Mouse (Mus musculus) brain, embryonic 18.5 days (tissue): ENCODE results near the gene 1700029J07Rik.

Experiments
- DNase-seq: peaks from one replicate; pipeline ENCODE4 v3.0.0-alpha.2; 2012; ENCODE audit warnings: low read depth, low spot score

Gene 1700029J07Rik

DNA sequence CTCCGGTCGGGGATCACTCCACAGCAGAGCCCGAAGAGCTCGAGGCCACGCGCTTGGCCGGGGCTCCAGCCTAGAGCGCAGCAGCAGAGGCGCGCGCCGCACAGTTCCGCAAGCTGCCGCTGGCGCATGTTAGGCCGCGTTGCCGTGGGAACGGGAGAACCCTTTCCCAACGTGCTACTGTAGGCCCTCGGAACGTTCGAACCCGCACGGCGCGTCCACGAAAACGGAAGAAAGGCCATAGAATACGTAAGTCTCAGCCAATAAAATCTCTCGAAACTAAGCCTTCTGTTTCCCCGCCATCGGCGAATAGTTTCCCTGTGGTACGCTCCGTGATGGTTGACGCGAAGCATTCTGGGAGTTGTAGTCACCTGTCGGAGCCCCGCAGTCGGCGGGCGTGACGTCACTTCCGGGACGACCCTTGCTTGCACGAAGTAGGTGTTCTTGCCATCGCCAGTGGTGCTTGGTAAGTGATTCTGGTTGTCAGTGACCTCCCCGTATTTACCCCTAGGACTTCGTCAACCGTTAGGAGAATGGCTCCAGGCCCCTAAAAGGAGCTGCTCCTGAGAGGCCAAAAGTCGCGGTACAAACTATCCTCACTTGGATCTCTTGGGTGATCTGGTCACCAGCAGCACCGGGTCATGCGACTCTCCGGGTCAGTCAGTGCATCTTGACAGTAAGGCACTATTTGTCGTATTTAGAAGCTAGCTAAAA is at the start of gene 1700029J07Rik, which contains the start of gene Ufsp2:
TSS of gene 1700029J07Rik (minus strand) at position 127 of the 711 bp plus-strand sequence.
TSS of gene Ufsp2 (plus strand) at position 403 of the 711 bp plus-strand sequence.
- peak; percentile 99 for DNase-seq

DNA sequence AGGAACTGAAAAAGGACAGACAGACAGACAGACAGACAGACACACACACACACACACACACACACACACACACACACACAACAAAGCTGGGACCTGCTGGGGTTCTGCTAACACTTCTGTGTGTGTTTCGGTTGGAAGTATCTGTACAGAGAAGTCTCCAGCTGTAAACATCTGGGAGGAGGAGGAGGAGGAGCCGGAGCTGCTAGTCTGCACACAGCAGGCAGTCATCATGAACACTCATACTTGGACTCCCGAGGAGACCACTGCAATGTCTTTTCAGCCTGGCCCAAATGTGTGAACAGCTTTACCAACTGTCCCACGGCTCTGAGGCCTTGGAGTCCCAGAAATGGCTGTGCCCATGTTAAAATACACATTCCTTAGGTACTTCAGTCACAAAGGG is 49.3 kb upstream of the 1700029J07Rik start:
- DNase-seq = no peak

DNA sequence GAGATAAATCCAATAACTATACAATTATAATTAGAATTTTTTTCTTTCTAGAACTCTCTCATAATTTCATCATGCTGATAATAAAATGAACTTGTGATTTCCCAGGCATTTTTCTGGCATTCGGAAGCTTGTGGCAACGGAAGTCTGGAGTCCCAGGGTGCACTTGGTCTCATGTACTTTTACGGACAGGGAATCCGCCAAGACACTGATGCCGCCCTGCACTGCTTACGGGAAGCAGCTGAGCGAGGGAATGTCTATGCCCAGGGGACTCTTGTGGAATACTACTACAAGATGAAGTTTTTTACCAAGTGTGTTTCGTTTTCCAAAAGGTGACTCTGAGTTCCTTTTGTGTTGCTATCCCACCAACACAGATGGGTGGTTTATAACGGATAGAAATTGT is 47.7 kb upstream of the 1700029J07Rik start:
- no peak for DNase-seq

DNA sequence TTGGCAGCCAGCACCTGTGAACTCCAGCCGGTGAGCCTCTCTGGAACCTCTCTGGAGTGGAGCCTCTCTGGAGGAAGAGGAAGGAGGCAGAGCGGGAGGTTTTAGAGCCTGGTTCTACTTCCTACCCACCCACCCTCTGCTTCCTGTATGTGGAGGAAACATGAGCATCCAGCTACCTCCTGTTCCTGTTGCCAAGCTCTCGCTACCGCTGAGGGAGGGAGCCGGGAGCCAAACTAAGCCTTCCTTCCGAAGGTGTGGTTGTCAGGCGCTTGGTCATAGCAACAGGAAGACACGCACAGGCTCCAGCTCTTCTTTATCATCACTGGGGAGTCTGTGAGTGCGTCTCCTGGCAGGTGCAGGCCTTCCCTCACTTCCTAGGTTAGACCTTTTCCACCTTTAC is 47.2 kb upstream of the 1700029J07Rik start:
- no peak for DNase-seq

DNA sequence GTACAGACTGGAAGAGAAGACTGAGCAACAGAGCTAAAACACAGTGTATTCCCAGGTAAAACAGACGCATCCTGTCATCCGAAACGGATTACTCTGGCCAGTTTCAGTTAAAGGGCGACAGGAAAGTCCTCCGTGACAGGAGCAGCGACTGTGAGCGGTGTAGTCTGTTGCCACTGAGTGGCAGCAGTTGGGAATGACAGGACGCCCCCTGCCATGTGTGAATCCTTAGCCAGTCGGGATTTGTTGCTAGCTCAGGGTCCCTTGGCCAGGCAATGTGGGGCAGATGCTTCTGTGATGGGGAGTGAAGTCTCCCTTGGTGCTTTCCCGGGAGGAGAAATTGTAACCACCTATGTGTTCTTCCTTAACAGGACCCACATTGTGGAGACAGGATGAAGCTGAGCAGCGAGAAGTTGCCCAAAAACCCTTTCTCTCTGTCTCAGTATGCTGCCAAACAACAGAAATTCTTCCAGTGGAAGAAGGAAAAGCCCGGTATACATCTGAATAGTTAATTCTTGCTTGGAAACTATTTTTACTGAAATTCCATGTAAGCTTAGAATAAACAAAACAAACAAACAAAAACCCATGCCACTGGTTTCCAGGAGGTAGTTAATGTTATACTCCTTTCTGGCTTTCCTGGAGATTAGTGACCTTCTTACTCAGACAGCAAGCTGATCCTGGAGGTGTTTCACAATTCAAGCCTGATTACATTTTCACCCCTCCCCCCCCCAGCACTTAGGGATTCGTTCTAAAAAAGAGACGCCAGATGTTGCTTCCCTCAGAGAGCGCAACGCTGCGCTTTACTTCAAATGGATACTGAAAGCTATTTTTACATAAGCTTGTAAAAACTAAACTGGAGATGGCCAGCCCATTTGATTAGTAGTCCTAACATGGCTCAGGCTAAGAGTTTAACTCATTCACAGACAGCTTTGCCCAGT is 36.0 kb upstream of the 1700029J07Rik start:
- DNase-seq = no peak

DNA sequence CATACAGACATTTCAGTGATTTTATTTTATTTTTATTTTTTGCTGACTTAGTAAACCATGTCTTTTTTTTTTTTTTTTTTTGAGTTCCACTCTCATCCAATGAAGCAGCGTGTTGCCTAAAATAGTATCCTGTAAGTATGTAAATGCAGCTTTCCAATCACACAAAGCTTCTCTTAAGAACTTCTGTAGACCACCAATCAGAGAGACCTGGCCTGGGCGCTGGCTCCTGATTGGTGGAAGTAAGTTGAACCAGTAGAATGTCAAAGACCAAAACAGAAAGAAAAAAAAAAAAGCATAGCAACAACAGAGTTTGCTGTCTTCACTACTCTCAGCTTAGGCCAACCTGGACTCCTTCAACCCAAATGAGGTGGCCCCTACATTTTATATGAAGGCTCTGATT is 35.3 kb upstream of the 1700029J07Rik start:
- no peak for DNase-seq

DNA sequence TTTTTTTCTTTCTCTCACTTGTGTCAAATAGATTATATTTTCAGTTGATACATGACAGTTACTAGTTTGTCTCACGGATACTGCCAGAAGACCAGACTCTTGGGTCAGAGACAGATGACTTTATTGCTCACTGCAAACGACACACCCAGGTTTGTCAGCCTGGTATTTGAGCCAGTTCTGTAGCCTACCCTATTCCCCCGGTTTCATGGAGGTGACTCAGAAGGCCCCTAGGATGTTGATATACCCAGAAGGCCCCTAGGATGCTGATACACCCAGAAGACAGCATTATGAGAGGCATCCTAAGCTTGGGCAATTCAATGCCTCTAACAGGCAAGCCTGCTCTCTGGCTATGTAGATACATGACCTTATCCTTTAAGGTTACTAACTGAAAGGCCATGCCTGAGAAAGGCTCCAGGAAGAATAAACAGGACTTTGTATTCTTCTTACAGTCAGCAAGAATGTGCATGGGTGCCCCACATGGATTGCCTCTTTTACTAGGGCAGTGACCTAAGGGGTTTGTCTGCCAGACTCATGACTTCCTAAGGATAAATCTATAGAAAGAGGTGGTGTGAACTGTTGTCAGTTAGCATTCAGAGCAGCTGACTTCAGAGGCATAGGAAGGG is 32.1 kb upstream of the 1700029J07Rik start:
- no peak for DNase-seq

DNA sequence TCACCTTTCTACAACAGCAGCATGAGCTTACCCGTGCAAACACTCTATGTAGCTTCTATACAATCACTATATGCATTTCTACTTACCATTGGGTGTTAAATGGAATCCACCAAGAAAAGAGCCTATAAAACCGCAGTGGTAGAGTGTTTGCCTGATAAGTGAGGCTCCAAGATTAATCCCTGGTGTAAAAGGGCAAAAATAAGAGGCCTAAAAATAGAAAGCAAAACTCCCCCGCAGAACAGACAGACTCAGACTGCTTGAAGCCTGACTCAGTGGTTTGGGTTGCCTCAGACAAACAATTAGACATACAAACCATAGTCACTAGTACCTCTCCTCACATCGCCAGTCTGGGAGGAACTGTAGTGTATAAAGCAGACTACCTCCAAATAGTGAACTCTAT is 30.5 kb upstream of the 1700029J07Rik start, which contains the start of gene Ankrd37:
TSS of gene Ankrd37 (minus strand) at position 112 of the 400 bp plus-strand sequence.
- DNase-seq = no peak

DNA sequence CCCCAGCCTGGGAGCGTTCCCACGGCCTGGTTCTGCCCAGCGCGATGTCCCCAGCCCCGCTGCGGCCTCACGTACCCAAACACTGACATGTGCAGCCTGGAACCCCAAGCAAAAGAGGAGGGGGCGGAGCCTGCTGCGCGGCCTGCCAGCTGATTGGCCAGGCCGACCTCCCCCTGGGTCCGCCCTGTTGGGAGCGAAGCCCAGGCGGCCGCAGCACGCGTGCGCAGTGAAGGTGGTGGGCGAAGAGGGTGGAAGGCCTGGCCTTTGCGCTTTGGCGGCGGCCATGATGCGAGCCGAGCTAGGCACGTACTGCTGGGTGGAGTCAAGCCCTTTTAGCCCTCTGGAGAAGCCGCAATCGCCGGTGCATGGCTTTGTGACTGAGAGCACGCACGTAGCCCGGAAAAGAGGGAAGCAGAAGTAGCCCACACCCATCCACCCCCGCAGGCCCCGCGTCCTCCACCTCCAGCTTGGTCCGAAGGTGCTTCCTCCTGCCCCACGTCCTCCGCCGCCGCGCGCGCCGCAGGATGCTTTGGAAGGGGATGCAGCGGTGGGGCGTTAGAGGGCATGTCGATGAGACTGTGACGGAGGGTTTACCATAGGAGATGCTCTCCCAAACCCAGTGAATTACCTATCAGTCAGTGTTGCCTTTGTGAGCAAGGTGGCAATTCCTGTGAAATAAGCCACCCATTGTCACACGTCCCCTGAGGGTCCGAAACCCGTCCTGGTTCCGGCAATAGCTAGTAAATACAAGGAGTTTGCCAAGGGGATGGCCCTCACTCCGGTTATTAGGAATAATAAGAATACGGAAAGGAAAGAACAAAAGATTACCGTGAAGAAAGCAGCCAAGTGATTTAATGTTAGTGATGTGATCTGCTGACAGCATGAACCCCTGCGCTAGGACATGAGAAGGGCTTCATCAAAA is 25.0 kb upstream of the 1700029J07Rik start:
- DNase-seq = peak; percentile 94

DNA sequence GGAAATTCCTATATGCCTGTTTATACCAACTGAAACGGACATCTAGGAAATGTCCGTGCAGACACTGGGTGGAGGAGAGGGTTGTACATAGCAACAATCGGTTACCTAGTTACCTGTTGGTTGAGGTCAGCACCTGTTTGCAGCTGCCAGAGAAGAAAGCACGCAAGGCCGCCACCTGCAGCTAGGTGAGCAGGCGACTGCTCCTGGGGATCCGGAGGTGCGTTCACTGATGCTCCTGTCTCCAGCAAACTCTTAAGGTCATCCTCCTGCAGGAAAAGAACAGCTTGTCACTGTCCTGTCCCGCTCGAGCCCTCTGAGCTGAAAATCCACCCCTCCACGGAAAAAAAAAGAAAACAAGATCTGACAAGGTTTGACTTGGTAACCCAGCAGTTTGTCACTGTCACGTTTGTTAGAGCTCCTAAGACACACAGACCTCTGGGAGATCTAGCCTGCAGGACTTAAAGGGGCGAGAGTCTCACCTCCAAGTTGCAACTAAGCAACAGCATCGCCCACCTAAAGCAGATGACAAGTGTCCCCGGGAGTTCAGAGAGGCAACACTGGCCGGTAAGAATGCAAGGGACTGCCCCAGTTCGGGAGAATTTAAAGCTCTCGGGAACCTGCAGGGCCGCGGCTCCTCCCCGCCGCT is 24.2 kb upstream of the 1700029J07Rik start, which contains the start of gene Lrp2bp:
TSS of gene Lrp2bp (plus strand) at position 166 of the 646 bp plus-strand sequence.
- no peak for DNase-seq

DNA sequence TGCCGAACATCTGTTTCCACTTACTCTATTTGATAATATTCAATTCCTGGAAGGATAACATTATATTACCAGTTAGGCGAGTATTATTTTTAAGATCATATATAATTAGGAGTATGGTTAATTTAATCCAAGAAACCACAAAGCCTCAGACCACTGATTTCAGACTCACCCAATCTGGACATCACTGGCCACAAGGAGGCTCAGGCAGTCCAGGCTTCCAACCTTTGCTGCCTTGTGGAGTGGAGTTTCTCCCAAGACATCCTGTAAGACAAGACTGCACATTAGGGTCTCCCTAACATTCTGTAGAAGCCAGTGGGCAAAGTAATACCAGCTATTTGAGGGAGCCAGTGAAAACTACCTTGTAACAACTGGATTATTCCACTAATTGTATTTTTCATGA is 23.2 kb upstream of the 1700029J07Rik start:
- no peak for DNase-seq

DNA sequence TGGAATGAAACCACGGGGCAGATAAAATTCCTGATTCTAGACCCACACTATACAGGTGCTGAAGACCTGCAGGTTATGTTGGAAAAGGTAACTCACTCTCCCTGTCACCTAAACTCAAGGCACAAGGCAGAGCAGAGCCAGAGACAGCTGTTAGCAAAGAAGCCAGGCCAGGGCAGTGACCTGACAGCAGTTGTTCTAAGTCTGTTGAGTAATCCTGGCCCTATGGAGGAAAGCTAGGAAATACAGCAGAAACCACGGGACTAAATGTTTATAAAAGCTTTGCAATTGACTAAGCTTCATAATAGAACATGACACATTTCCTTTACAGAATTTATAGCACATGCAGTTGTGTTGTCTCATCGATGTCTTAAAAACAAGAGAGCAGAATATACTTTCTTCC is 20.5 kb upstream of the 1700029J07Rik start:
- no peak for DNase-seq

DNA sequence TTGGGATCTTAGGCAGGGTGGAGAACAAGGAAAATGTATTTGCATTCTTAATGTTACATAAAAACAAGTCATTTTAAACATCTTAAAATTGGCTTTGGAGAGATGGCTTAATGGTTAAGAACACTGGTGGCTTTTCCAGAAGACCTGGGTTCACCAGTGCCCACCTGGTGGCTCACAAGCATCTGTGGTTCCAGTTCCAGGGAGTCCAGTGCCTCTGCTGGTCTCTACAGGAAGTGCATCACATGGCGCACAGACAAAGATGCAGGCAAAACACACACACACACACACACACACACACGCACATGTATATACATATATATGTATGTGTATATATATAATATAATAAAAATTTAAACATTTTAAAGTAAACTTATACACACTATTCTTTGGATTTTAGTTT is 19.1 kb upstream of the 1700029J07Rik start:
- DNase-seq = no peak

DNA sequence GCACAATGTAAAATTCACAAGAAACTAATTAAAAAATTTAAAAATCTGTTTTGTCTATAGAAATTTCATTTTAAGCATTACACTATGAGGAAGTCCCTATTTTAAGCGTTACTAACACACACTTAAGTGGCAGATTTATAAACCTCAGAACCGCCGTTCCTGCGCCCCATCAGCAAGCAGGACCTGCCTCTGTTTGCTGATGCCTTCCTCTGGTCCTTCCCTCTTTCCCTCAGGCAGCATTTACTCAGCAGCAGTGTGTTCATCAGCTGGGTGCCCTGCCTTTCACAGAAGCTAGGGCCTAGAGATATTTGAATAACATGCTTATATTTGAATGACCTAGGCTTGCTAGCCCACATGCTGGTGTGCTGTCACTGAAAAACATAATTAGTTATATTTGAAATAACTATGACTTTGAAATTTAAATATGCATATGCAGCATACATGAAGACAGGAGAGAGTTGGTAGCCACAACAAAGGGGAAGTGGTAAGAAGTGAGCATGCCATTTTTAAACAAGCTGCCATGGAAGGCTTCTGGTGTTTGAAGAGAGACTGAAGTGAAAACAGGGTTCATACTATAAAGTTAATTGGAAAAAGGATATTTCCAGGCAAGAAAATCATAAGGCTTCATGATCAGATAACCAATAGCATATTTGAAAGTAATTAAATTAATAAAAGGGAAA is 15.7 kb upstream of the 1700029J07Rik start:
- no peak for DNase-seq

DNA sequence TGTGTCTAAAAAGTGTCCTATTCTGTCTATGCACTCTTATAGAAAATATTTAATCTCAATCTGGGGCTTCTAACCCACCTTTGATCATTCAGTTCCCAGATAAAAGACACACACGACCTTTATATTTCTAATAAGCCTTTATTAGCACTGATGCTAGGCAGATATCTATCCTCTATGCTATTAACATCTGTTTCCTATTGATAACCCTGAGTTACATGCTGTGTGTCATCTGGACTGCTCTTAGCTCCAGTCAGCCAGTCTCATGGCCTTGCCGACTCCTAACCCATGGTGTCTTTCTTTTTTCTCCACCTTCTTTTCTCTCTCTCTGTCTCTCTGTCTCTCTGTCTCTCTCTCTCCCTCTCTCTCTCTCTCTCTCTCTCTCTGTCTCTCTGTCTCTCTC is 13.1 kb upstream of the 1700029J07Rik start:
- DNase-seq = no peak

DNA sequence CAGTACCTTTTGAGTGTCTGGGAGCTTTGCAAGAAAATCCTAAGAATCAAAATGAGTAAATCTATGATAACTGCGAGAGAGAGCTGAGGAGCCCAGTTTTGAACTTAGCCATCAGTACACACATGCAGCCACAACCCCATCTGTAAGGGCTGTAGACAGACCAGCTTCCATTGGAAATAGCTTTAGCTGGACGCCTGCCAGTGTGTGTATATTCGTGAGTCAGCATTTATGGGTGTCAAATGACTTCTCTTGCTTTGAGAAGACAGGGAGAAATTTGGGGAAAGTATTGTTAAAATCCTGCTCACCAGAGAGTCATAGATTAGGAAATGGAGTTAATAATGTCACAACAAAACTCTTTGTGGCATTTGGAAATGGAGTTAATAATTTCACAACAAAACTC is 11.6 kb upstream of the 1700029J07Rik start:
- no peak for DNase-seq

DNA sequence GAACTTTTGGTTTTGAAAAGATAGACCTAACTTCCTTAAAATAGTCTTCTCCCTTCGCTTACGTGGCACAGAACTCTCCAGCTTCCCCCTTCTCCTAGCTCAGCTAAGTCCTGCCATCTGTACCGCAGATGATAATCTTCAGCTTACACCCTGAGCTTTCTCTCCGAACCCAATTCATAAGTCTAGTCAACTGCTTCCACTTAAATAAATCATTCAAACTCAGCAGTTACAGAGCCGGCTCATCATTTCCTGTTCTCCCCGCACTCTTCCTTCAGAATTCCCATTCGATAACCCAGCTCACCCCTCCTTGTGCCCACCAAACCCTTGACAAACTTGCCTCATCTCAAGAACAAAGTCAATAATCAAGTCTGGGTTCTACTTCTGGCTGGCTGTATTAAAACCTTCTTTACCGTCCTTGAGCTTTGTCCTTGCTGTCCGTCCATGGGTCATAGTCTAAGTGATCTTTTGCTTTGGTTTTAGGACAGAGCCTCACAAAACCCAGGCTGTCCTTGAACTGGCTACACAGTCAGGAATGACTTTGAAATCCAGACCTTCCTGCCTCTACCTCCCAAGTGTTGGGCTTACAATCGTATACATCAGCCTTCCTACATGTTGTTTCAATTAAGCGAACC is 901 bp upstream of the 1700029J07Rik start:
- DNase-seq = no peak

DNA sequence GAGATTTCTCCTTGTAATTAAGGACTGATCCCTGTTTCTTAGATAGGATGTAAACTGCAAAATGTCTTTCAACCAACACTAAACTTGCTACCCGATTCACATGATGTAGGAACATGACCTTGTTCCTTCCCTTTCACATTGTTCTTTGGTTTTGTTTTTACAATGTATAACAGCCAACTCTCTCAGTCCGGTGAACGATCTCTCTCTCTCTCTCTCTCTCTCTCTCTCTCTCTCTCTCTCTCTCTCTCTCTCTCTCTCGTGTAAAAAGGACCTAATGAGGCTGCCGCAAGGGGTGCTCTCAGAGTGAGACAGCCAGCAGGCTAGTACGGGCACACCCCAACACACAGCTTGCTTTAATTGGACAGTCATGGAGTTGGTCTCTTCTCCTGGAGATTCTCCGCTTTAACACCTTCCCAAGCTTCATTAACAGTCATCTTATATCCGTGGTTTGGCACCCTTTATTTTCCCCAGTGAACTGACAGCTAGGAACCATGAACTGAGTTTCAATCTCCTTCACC is 1.0 kb downstream of the 1700029J07Rik start:
- DNase-seq = no peak

DNA sequence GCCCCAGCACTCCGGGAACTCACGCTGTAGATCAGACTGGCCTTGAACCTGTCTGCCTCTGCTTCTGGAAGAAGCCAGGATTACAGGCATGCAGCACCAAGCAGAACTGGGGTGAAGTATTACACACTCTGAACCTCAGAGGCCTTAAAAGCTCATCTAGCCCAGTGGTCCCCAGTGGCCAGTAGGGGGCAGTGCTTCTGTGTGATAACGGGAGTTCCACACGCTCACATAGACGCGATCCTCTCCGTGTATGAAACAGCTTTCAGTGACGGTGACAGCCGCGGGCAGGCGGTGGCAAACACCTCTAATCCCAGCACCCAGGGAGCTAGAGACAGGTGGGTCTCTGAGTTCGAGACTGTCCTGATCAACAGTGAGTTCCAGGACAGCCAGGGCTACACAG is 4.2 kb downstream of the 1700029J07Rik start:
- DNase-seq = no peak
